Mouse (Mus musculus) testis, postnatal 10 days (tissue): Measurements from ENCODE around the gene Slc10a7.

Source experiments
- DNase-seq: peaks from one replicate; pipeline ENCODE4 v3.0.0; 2021; ENCODE audit warnings: low spot score

Gene Slc10a7

DNA sequence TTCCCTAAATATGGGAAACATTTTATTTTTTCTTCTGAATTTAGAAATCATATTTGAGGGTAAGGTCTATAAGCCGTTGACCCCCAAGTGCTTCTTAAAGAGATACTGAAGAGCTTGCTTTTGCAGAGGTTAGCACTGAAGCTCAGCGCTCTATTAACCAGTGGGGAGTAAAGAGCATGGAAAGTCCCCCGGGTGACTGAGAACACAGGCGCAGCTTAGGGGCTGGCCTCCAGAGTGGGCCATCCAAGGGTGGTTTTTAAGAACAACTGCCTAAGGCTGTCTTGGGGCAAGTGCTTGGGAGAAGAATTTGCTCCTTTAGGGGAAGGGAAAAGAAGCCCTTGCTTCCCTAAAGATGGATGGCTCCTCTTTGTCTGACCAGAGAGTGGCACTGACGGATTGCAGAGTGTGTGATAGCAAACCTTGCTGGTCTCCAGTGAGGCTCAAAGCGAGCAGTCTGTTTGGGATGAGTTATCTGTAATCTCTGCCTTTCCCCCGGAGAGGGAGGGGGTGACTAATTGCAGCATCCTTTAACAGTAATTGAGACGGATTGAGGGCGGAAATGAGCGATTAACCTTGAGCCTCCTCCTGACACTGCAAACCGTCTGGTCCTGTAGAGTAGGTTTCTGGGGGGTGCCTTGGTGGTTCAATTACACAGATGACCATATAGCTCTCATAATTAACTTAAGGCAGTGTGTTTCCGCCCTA is 115.7 kb downstream of the Slc10a7 start:
- no peak for DNase-seq

DNA sequence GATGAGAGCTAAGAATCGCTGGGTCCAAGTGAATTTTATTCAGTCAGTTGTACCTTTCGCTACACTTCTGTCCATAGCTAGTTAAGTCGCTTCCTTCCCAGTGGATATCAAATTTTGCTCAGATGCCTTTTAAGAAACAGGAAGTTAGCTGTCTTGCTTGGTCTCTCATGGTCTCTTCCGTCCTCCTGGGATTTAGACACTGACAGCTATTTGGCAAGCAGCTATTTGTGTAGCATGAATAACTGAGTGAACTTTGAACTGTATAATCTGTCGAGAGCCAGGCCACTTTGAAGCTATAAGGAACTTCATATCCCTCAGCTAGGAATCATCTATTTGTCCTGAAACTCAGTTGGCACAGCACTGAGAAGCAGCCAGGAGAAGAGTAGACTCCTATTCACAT is 117.5 kb downstream of the Slc10a7 start:
- no peak for DNase-seq

DNA sequence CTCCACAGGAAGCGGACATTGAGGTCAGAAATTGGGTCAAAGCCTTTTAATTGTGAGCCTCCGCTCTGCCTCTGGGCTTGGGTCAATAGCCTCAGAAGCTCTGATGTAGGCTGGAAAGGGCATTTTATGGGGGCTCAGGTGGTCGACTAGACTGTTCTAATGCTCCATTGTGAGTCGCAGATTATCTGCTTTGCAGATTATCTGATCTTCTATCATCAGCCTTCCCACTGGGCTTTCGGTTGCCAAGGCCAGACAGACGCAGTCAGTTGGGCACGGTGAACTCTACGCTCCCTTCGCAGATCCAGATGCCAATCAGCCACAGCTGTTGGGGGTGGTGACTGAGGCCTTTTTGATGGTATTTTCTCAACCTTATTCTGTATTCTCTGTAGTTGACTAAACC is 118.6 kb downstream of the Slc10a7 start:
- DNase-seq = no peak

DNA sequence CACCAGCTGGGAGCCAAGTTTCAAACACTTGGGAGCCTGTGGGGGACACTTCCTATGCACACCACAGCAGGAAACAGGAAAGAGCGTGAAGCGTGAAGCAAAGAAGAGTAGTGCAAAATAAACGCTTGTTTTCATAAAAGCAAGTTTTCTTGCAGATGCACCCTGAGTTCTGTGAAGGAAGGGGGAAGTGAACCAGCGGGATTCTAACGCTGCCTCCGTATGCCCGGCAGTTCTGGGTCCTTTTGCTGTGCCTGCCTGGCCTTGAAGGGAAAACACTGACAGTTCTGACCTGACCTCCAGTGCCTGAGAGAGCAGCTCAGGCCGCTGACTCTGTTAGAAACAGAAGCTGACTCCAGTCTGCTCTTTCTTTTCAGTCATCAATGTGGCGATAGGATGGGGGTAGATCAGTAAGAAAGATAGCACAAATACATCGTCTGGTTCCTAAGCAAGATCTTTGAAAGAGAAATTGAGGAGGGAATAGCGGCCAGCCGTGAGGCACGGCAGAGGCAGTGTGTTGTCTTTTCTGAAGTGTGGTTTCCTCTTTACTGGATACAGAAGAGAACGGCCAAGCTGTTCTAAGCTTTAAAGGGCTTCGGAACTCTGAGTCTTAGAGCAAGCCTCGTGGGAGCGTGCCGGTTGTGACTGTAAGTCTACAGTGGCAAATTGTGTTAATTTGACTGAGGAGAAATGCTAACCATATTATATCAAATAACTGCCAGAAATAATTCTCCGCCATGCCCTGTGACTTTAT is 121.4 kb downstream of the Slc10a7 start:
- DNase-seq = no peak

DNA sequence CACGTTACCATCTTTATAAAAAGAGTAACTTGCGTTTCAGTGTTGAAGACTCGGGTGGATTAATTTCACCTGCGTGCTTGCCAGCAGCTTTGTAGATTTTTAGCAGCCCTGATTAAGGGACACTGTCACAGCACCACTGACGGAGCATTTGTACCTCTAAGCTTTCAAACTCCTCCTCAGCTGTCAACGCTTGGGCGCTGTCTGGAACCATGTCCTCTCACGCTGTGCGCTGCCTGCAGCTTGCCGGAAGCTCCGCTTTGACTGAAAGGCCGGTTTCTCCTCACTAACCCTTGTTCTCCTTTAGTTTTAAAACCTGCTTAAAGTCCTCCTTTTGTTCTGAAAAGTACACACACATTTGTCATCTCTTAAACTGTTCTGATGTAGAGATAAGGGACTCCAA is 123.9 kb downstream of the Slc10a7 start:
- DNase-seq = no peak

DNA sequence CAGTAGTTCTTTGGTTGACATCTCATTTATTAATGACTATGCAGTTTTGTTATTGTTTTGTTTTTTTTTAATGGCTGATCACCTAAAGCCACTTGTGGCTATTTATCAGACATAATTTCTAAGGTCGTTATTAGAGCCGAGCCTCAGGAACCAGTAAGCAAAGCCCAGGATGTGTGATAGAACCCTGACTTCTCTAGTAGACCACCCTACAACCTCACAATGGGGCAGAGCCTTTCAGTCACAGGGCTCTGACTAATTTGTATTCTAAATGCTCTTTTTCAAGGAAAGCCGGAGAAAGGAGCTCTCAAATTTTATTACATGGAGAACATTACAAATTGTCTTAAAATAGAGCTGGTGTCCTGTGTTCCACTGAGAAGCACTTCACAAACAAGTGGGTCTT is 124.9 kb downstream of the Slc10a7 start:
- no peak for DNase-seq

DNA sequence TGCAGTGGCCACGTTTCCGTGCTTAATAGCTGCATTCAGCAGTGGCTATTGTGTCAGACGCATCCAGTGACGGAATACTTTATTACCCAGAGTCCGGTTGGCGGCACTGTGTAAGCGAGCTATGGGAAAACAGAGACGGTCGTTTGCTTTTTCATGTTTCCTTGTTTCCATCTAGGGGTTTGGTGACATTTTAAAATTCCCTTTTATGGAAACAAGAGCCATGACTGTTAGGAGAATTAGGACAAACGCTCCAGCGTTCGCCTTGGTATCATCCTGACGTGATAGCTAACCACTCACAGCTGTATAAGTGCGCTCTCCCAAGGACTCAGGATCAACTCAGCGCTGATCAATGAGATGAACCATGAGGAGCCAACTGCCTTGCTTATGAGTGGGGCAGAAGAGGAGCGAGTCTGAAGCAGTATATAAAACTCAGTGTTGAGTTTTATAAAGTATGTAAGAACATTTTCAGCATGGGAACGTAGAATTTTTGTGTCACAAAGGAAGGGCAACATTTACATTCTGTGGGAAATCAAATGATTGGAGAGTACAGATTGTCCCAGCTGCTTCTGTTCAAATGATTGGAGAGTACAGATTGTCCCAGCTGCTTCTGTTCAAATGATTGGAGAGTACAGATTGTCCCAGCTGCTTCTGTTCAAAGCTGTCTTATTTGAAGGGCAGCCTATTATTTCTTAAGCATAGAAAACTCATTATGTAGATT is 125.5 kb downstream of the Slc10a7 start:
- DNase-seq = no peak

DNA sequence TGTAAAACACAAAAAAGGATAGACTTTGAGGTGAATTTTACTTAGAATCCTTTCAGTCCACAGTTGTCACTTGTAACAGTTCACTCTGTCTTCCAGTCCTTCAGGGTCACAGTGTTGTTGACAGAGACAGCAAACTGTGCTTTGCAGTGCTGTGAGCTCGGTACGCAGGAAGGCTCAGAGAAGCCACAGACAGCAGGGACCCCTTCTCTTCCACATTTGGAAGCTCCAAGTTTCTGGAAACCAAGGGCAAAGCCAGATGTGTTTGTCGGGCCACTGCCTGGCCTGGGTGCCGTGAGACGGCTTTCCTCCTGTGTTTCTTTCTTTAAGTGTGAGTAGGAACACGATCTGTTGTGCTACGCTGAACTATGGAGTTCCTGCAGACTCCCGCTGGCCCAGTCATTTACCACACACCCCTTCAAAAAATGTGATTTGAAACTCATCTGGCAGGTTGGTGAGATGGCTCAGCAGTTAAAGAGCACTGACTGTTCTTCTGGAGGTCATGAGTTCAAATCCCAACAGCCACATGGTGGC is 126.2 kb downstream of the Slc10a7 start:
- DNase-seq = no peak

DNA sequence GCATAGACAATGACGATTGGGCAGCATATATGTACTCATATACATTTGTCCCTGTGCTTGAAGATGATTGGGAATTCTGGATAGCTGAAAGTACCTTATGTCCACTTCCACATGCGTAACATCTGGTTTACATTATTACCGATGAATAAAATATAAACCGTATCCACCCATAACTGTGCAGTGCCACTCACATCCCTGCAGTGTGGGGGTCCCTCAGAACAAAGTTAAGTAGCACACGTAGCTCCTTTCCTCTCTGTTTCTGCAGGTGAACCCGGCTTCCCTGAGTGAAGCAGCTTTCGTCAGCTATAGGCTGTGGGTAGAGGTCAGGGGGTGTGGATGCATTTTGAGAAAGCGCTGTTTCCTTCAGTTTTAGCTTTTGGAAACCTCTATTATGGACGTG is 132.8 kb downstream of the Slc10a7 start:
- no peak for DNase-seq

DNA sequence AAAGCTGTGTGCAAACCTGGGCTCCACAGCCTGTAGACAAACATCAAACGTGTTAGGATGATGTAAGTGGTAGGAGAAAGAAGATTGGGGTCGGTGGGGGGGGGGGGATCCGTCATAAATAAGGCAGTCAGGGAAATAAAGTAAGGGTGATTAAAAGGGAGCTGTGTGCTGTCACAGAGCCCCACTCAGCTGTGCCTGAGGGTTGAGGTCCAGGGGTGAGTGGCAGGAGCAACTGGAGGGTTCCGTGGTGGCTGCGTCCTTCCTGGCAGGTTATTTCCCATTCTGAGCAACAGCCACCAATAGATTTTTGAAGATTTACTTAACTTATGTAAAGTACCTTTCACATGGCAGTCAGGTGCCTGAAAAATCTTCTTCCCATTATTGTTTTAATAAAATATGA is 133.2 kb downstream of the Slc10a7 start:
- DNase-seq = no peak

DNA sequence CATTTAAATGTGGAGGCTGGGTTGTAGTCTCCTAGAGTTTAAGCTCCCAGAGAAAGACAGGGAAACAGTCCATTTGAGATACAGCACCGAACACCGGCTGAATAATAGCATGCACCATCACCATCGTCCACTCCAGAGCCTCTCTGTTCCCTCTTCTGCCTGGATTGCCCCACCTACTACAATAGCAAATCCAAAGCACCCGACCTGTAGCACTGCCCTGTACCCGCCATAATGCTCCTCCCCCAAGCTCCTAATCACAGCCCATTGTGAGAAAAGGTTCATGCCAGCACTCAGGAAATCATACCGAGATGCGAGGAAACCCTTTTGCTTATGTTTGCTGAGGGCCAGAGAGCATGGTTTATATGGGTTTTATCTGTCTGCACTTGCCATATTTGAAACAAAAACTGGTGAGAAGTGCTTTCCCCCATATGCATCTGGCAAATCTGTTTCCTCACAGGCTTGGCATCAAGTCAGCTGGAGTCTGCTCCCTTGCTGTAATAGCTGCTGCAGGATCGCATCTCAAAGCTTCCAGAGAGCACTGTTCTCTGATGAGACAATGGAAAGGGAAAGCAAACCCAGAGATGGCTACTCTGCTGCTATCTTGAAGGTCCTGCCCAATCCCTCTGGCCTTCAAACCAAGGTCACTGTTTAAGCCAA is 138.0 kb downstream of the Slc10a7 start:
- DNase-seq = no peak

DNA sequence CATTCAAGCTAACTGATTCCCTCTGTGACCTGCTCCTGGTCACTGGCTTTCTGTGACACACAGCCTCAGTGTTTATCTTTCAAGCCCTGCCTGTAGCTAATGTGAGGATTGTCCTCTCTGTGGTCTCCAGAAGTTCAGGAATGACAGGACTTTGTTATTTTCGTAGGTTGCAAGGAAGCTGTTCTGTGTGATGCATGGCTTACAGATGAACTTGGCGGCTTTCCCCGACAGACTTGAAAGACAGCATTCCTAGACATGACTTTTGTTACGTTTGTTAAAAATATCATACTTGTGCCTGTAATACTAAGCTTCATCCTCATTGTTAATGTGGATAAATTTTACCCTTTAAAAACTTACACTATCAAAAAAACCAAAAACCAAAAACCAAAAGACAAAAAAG is 138.7 kb downstream of the Slc10a7 start:
- DNase-seq = no peak

DNA sequence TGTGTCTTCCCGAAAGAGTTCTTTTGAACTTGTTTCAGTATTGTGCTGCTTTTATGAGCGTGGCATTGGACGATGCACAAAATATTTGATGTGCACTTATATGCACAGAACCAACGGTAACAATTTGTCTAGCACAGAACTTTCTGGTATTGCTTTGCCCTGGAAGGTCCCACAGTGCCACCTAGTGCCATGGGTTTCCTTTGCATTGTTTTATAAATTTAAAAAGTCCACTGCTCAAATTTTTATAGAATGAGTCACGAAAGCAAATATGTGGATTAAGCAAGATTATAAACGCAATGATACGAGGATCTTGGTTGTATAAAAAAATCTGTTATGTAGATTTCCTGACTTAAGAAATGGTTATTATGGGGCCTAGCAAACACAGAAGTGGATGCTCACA is 139.8 kb downstream of the Slc10a7 start:
- peak; percentile 88 for DNase-seq

DNA sequence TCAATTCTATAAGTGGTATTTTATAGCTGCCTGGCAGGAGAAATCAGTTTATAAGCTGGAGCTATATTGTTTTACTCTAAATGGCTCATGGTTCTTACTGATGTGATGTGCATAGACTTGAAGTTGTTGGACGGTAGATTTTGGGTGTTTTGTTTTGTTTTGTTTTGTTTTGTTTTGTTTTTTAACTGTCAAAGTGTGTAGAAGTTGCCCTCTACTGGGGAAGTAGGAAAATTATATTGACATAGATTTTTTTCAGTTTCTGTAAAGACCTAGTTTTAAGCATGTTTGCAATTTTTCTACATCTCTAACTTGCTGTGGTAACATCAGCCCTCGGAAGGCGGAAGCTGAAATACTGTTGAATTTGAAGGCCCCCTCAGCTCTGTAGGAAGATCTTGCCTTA is 142.5 kb downstream of the Slc10a7 start:
- no peak for DNase-seq

DNA sequence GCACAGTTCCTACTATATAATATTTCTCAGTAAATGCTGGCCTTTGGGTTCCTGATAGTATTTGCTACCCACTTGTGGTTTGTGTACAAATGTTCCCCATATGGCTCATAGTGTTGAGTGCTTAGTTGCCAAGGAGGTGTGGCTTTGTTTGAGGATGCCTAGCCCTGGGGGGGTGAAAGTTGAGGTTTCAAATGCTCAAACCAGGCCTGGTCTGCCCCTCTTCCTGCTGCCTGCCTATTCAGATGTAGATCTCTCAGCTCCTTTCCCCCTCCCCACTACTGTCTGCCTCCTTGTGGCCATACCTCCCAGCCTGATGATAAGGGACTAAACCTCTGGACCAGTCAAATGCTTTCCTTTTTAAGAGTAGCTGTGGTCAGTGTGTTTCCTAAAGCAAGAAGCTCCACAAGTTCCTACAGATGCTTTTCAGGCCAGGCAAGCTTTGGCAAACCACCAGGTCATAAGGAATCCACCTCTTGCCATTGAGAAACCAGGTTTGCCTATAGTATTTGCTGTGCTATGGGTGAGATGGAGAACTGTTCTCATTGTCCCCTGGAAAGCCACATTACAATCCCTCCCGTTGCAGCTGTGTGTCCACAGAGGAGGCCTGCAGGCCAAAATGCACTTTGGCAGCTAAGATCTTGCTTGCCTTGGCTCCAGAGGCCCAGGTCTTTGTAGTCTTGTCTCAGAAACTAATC is 146.4 kb downstream of the Slc10a7 start:
- DNase-seq = no peak

DNA sequence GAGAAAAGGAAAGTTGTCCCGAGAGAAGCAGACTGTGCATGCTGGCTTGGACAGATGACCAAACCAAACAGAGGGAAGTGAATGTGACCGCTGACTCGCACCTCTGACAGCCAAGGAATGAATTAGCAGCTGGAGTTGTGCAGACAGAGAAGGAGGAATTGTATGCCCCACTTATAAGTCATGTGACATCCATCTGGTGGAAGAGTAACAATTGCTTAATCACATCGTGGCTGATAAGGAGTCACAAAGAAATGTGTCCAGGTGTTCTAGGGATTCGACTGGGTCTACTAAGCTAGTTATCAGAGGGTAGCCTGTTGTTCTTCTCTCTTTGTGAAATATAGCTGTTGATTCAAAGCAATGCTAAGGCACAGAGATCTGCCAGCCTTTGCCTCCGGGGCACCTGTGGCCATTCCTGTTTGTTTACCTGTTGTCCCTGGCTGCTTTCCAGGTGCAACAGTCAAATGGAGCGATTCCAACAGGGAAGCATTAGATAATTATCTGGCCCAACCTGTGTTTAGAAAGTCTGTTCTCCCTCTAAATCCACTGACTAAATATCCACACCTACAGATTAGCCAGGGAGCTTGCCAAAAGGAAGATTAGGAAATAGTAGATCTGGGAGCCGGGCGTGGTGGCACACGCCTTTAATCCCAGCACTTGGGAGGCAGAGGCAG is 147.7 kb downstream of the Slc10a7 start:
- no peak for DNase-seq

DNA sequence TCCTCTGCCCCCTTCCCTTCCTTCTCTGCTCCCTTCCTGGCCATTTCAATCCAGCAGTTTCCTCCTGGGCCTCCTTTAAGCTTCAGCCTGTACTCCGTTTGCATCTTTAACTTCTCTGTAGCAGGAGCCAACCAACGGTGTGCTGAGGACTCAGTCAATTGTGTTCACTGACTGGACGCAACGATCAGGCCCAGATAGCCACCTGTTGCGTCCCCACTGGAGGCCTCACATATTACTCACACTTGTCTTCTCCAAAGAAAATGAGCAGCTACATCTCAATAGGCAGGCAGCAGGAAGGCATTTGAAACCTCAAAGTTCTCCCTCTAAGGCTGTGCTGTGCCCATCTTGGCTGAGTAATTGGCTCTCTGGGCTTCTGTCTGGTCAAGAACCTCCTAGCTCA is 149.0 kb downstream of the Slc10a7 start:
- DNase-seq = no peak

DNA sequence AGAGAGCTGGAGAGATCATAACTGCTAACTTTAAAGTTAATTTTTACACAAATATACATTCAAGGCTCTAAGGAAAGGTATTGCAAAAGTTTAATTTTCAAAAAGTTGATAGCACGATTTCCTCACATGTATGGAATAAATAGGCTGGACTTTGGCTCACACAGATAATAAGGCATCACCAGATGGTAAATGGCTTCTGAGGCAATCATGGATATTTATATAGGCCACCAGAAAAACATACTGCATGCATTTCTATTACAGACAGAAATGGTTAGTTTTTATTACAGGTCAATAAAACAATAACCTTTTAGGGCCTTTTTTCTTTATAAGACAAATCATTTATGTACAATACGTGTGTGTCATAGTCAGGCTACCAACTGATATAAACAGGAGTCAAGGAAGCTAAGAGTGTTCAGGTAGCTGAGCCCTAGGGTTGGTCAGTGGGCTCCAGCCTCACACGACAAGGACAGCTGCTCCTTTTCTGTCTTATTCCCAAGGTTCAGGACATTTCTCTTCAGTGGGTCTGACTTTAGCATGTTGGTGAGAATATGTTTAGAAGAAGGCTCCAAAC is 150.6 kb downstream of the Slc10a7 start:
- DNase-seq = no peak

DNA sequence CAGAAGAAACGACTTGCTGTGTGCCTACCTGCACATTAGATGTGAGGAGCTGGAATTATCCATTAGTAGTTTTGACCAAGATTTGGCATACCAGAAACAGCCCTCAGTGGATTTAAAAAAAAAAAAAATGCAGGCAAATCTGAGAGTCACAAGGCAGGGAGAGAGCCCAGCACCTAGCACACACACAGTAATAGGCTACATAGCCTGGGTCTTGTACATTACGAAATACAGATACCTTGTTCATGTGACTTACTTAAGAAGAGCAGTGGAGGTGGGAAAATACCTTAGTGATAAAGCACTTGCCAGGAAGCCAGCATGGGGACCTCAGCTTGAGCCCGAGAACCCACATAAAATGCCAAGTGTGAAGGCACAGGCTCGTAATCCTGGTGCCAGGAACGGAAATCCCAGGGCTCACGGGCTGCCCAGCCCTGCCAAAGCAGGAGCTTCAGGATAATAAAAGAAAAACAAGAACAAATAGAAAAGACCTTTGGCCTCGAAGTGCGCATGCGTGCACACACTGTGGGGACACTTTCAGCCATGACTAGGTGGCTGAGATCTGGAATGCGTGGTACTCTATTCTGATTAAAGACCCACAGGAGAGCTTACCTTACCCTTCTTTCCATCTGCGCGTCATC is 155.3 kb downstream of the Slc10a7 start:
- DNase-seq = no peak

DNA sequence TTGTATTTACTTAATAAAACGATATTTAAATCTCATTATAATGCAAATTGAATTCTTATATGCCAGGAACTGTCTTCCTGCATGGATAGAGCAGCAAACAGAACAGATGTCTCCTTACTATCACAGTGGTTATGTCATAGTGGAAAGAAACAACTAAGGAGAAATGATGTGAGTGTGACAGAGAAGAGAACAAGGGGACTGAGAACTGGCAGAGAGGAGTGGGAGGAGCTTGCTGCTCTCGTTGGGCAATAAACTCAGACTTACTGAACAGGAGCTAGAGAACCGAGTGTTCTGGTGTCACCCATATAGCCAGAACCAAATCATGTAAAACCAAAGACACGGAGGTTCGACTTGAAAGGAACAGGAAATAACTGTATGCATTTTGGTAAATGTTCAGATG is 158.3 kb downstream of the Slc10a7 start:
- no peak for DNase-seq
